Mouse (Mus musculus) heart, postnatal 0 days (tissue): Measurements from ENCODE around the gene Fut2.

ENCODE experiments used
- CTCF ChIP-seq: IDR thresholded peaks from 2 replicates; pipeline ENCODE4 v1.5.1; 2016; ENCODE audit warnings: antibody characterized with exemption, control low read depth, low read depth
- EP300 ChIP-seq: IDR thresholded peaks from 2 replicates; pipeline ENCODE4 v1.6.1; 2016; ENCODE audit warnings: antibody characterized with exemption, low read depth

DNA sequence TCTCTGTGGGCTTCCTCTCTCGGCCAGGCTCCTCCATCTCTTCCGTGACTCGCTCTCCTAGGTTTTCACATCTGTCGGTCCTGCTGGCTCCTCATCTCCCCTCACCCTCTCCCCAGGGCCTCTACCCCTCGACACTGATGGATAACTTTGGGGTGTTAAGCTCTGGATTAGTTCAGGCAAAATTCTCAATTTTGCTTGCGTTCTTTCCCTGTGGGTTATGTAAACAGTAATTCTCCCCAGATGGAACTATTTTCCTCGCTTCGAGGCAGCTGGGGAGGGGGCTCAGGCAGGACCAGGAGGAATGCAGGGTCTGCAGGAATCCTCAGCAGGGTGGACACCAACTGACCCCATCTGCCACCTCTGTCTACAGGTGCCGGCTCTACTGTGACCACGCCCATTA, 19.6 kb upstream of the Fut2 start:
- TF ChIP-seq CTCF (no peak), EP300 (no peak)
